Mouse (Mus musculus) Patski (cell line): ENCODE data around the gene Proz. TPM values are rescaled to one million over a fixed set of nuclear protein-coding genes. Genes with fewer than 3 reads are reported as not detected.
"Not testable (repeated sequence)": the region's sequence is repeated elsewhere in the genome, so short reads cannot be mapped to it uniquely, and the experiment has no call there.

Source experiments
- ATAC-seq: fragments of 100-300 bp; one replicate; pipeline ENCODE4 v1.8.0; 2021
- CTCF ChIA-PET: fragments of 350-600 bp; sonication (Branson Sonifier 250); formaldehyde crosslinking; loops from one replicate; lab custom pipeline; 2022; ENCODE audit warnings: inconsistent platforms; lab: Charles Lee
- POLR2A ChIA-PET: fragments of 350-600 bp; sonication (Branson Sonifier 250); formaldehyde crosslinking; loops from one replicate; lab custom pipeline; 2022; ENCODE audit warnings: antibody characterized with exemption, inconsistent platforms; lab: Charles Lee
- DNase-seq: peaks from one replicate; pipeline ENCODE4 v3.0.0-alpha.2; 2011; ENCODE audit warnings: low read depth, low spot score
- H3K27me3 ChIP-seq: fragments of 371-371 bp; one replicate; pipeline ENCODE4 v1.5.1; 2021
- CTCF ChIP-seq: fragments of 100-300 bp; IDR thresholded peaks from one replicate; pipeline ENCODE4 v1.5.1; 2021
- in situ Hi-C: fragments of 300-500 bp; cut with MboI; formaldehyde crosslinking; loops from 3 replicates; pipeline ENCODE4 v1.11.1; 2018; ENCODE audit warnings: low pct_unique_long_range_greater_than_20kb, mixed read lengths
- polyA plus RNA-seq: library from polyadenylated mRNA; unstranded; gene quantifications from one replicate; pipeline ENCODE4 v1.2.3, GENCODE M21; 2021

Proz gene
- polyA plus RNA-seq, 1 experiment from 2014 or later: 0.13 TPM

GRCm38 (mm10) chr8:13047652-13048051, 13.1 kb upstream of the Proz start:
- no peak for DNase-seq
- peaks cover 62% of the 10 kb centered on the region for H3K27me3 ChIP-seq
- ChIA-PET POLR2A (no interaction called here), CTCF (no interaction called here)
- TF ChIP-seq CTCF: no peak
- in situ Hi-C loops: no loop called here
- no peak for ATAC-seq

- DNase-seq: no peak
- no peak for TF ChIP-seq CTCF
Observed at GRCm38 (mm10) chr8:13050550-13050949, 10.2 kb upstream of the Proz start.

GRCm38 (mm10) chr8:13057351-13057750, 3.4 kb upstream of the Proz start:
- H3K27me3 ChIP-seq: peaks cover 24% of the 10 kb centered on the region
- in situ Hi-C loops: no loop called here
- ATAC-seq (no peak), DNase-seq (no peak)
- ChIA-PET CTCF (no interaction called here), POLR2A (no interaction called here)
- TF ChIP-seq CTCF: no peak

More at GRCm38 (mm10) chr8:13050550-13050949, 10.2 kb upstream of the Proz start:
- no peak for ATAC-seq
- ChIA-PET POLR2A (no interaction called here), CTCF (no interaction called here)
- H3K27me3 ChIP-seq: peaks cover 48% of the 10 kb centered on the region
- in situ Hi-C loops: no loop called here

DNA sequence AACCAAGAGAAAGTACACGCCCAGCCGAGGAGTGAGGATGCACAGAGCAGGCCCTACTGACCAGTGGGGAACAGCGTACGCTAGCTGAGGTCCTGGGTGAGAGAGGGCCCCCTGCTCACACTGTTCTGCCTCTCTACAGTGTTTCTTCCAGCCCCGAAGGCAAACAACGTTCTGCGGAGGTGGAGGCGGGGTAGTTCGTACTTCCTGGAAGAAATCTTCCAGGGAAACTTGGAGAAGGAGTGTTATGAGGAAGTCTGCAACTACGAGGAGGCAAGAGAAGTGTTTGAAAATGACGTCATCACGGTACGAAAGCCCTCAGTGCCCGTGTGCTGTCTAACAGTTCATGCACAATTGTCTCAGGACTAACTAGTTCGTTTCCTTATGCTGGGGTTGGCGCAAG, 2.4 kb downstream of the Proz start:
- no peak for TF ChIP-seq CTCF
- in situ Hi-C loops: no loop called here
- CTCF ChIA-PET: no interaction called here
- POLR2A ChIA-PET: no interaction called here
- ATAC-seq: no peak
- no peak for DNase-seq
- peaks cover 36% of the 10 kb centered on the region for H3K27me3 ChIP-seq

DNA sequence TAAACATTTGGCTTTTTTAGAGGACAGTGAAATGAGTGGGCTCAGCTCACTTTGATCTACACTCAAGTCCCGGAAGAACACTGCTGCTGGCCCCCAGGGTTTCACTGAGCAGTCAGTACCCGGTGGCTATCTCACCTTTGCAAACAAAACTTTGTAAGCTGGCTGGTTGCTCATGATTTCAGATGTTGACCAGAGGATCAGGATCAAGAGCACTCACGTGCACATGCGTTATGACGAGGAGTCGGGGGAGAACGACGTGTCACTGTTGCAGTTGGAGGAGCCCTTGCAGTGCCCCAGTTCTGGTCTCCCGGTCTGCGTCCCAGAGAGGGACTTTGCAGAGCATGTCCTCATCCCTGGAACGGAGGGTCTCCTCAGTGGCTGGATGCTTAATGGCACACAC, 12.5 kb downstream of the Proz start:
- ChIA-PET CTCF (no interaction called here), POLR2A (no interaction called here)
- ATAC-seq (no peak), DNase-seq (no peak)
- in situ Hi-C loops: no loop called here
- no peak for TF ChIP-seq CTCF
- H3K27me3 ChIP-seq: no peaks in the 10 kb centered on the region

DNA sequence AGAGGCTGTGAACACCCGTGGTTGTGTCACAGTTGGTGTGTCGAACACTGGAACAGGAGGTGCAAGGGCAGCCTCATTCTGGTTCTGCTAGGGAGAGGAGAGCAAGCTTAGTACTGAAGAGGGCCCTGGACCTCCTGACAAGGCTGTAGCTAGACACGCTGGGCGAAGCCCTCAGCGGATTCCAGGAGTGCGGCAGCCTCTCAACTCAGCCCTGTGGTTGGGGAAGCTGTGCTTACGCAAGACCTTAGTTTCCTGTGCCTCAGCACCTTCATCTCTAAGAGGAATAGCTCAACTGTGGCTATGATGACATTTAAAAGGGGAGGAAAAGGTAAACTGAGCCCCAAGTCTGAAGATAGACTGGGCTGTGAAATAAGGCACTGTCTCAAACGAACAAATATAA, 14.3 kb downstream of the Proz start:
- CTCF ChIA-PET: no interaction called here
- in situ Hi-C loops: no loop called here
- no peaks in the 10 kb centered on the region for H3K27me3 ChIP-seq
- no peak for DNase-seq
- ATAC-seq: no peak
- no peak for TF ChIP-seq CTCF
- POLR2A ChIA-PET: no interaction called here

GRCm38 (mm10) chr8:13075579-13075978, 14.9 kb downstream of the Proz start:
- CTCF ChIA-PET, in situ Hi-C loops, POLR2A ChIA-PET, ATAC-seq, DNase-seq, H3K27me3 ChIP-seq: not testable (repeated sequence)

GRCm38 (mm10) chr8:13077542-13077941, 16.8 kb downstream of the Proz start:
- DNase-seq (no peak), ATAC-seq (no peak)
- in situ Hi-C loops: no loop called here
- no peak for TF ChIP-seq CTCF
- ChIA-PET CTCF (no interaction called here), POLR2A (interaction anchor here (0.6 kb wide), 1 partner anchor 97 kb away, joined by 3 read pairs; no protein-coding TSS in a partner anchor)
- no peaks in the 10 kb centered on the region for H3K27me3 ChIP-seq

DNA sequence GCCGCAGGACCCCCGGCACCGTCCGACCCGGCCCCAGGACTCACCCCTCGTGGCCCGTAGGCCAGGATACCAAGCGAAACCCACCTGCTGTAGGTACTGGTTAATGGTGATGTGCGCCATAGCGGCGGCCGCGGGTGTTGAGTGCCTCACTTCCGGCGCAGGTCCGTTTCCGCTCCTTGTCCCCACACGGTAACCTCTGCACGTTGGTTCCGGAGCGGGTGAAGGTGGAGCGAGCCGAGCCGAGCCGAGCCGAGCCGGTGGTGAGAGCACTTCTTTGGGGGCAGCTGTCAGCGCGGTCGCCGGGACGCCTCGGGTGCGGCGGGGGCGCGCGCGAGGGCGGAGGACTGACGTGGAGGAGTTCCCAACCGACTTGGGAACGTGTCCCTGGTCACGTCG, 44.0 kb downstream of the Proz start:
- no peak for TF ChIP-seq CTCF
- POLR2A ChIA-PET: interaction anchor here (1.3 to 1.5 kb wide), 3 partner anchors 17 to 125 kb away, joined by 3 to 4 read pairs (median 3); no protein-coding TSS in a partner anchor
- no peaks in the 10 kb centered on the region for H3K27me3 ChIP-seq
- DNase-seq (peak; percentile 46), ATAC-seq (peak; percentile 47)
- CTCF ChIA-PET: no interaction called here
- in situ Hi-C loops: loop anchor here (10.0 kb wide), 1 partner anchor 120 kb away; no protein-coding TSS in a partner anchor

DNA sequence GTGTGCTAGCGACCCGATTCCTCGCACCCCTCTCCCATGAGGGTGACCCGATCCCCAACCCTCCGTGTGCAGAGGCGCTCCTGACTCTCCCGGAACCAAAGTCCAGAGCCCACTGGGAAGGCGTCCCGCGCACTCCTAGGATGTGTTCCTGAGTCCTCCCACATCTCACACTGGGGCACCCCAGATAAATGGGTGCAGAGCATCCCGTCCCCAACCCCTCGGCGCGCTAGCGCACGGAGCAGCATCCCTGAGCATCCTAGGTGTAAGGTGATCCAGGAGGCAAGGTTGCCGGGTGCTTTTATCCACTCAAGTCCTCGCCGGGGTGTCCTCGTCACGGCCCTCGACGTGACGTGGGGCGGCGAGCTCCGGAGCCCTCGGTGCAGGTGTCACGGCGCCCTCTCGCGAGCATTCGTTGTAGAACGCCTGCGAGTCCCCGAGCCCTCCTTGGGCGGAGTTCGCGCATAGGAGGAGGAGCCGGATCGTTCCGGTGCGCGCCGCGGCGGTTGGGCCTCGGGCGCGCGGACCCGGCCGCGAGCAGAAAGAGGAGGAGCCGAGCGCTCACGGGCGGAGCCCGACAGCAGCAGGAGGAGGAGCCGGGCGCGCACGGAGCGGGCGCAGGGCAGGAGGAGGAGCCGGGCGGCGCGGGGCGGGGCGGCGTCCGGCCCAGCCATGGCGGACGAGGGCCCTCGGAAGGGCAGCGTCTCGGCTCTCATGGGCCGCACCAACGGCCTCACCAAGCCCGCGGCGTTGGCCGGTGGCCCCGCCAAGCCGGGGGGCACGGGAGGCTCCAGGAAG, 44.6 kb downstream of the Proz start, which contains the start of the genes Pcid2 and Cul4a:
TSS of gene Pcid2 (minus strand) at position 373 of the 795 bp plus-strand sequence.
TSS of gene Cul4a (plus strand) at position 535 of the 795 bp plus-strand sequence.
- TF ChIP-seq CTCF: no peak
- CTCF ChIA-PET: no interaction called here

More for the DNA sequence above, 44.6 kb downstream of the Proz start, which contains the start of the genes Pcid2 and Cul4a:
- H3K27me3 ChIP-seq: no peaks in the 10 kb centered on the region
- POLR2A ChIA-PET: interaction anchor here (1.3 to 1.5 kb wide), 3 partner anchors 17 to 126 kb away, joined by 3 to 4 read pairs (median 3); no protein-coding TSS in a partner anchor
- peak; percentile 97 for ATAC-seq
- DNase-seq: peak; percentile 75
- in situ Hi-C loops: loop anchor here (10.0 kb wide), 1 partner anchor 120 kb away; no protein-coding TSS in a partner anchor
